Mouse (Mus musculus) kidney, adult 2 months (tissue): ENCODE measurements at regions not wholly inside any gene's neighbourhood (a gene's known extent, or its start where the extent isn't known, plus 50 kb on each side); places are given as distances from the start of the nearest gene placed in this dataset.

ENCODE experiments used
- CTCF ChIP-seq: fragments of 200-500 bp; conservative IDR thresholded peaks from 2 replicates; pipeline ENCODE4 v1.5.1; 2011; ENCODE audit warnings: low read depth, mild to moderate bottlenecking, control low read depth, low read length, moderate library complexity, mixed read lengths; ENCODE audit not compliant: insufficient read depth, insufficient read length
- POLR2A ChIP-seq: fragments of 200-500 bp; IDR thresholded peaks from one replicate; pipeline ENCODE4 v1.6.1; 2011; ENCODE audit warnings: low read depth, low read length, control low read depth

DNA sequence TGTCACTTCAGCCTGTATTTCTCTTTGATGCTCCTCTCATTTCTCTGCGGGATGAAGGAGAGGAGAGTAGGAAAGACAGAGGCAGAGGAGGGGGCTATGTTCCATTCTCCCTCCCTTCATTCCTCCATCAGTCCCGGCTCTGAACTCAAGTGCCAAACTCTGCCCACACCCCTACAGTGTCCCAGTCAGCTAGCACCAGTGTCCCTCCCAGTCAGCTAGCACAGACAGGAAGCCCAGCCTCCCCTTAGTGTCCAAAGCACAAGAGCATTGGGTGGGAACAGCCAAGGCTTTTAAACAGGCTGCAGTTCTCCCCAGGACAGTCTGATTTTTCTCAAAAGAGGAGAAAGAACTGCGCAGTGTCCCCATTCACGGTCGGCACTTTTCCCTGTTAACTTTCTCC is 76.3 kb downstream of the Tmem114 start:
- TF ChIP-seq POLR2A (no peak), CTCF (no peak)
